16 mouse cellular contexts compared by ENCODE assay signal in the genomic region with DNA sequence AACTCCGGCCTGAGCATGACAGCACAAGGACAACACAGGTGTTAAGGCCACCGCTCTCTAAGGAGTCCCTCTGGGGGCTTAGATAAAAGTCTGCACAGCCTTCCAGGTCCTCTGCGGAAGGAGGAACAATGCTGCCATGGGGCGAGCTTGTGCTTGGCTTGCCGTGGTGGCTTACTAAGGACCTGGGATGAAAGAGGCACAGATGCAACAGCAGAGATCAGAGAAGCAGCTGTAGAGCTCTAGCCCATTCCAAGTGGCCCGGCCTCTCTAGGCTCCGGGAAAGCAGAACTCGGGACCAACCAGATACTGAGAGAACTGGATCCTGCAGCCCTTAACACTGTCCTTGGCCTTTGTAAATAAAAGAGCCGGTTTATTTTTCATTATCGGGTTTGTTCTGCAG. TPM values are rescaled to one million over a fixed set of nuclear protein-coding genes. Genes with fewer than 3 reads are reported as not detected.
DNase-seq lines count a peak whose midpoint lies in the region; ATAC-seq and TF ChIP-seq lines count a peak whose summit lies in the region.
"Had no signal": no experiment of that assay in that cellular context is flagged by ENCODE, and none has a peak within 500 bp of the region (broad histone marks: within the 10 kb centered on the region; RNA-seq: fewer than 3 reads in every experiment).

No protein-coding gene starts in this region.

- 71% methylated on average over 10 of the region's 10 CpGs for WGBS in liver, embryonic 11.5 days

- intact Hi-C loops in gastrocnemius, adult 2 months (cut with DNase I): no loop called here

- peaks cover 54% of the 10 kb centered on the region for H3K4me1 ChIP-seq in liver, embryonic 11.5 days (replicated peaks; ENCODE audit: control insufficient read depth, insufficient read depth, low read length)

- no peak for DNase-seq in gastrocnemius, adult 2 months
- DNase-seq in gastrocnemius, postnatal 4 days (ENCODE audit: low spot score in 2 of 2): no peak
- DNase-seq in layer of hippocampus, adult 2 months (ENCODE audit: low spot score in 2 of 2): no peak
- DNase-seq in layer of hippocampus, adult 11-12 months (ENCODE audit: low spot score): no peak
- DNase-seq in liver, embryonic 11.5 days (ENCODE audit: low spot score): no peak
- DNase-seq in embryo, embryonic 9.5 days (ENCODE audit: extremely low spot score): no peak
- no peak for DNase-seq in T-cell, adult 2 months (ENCODE audit: low spot score)
- DNase-seq: gastrocnemius, postnatal 14 days; layer of hippocampus, adult 9-11 months; left cerebral cortex, postnatal 4 days; lung, postnatal 10 days; right cerebral cortex, postnatal 4 days had no signal

- peak overlapping the region; percentile 53 for H3K4me2 ChIP-seq in liver, embryonic 11.5 days
- H3K4me2 ChIP-seq: embryonic facial prominence, embryonic 12.5 days; forebrain, embryonic 15.5 days; hindbrain, embryonic 15.5 days; kidney, embryonic 15.5 days had no signal

- peaks cover 28% of the 10 kb centered on the region for H3K36me3 ChIP-seq in liver, embryonic 11.5 days (ENCODE audit: control insufficient read depth, insufficient read depth, low read length)

- peak overlapping the region; percentile 54 for H3K27ac ChIP-seq in gastrocnemius, adult 2 months
- H3K27ac ChIP-seq in layer of hippocampus, adult 2 months: 0 out of 2 replicates have a peak overlapping the region, but pooled peaks have one; percentile 36
- H3K27ac ChIP-seq in liver, embryonic 11.5 days (ENCODE audit: low read depth, low read length): peak overlapping the region; percentile 73
- H3K27ac ChIP-seq: embryonic facial prominence, embryonic 12.5 days; forebrain, embryonic 15.5 days; hindbrain, embryonic 15.5 days; kidney, embryonic 15.5 days had no signal

- no peaks in the 10 kb centered on the region for H3K9me3 ChIP-seq in liver, embryonic 11.5 days (ENCODE audit: control insufficient read depth, low read length)
- H3K9me3 ChIP-seq: embryonic facial prominence, embryonic 12.5 days; forebrain, embryonic 15.5 days; hindbrain, embryonic 15.5 days; kidney, embryonic 15.5 days had no signal

- H3K4me3 ChIP-seq in gastrocnemius, adult 2 months: no peak overlapping the region
- no peak overlapping the region for H3K4me3 ChIP-seq in layer of hippocampus, adult 2 months
- H3K4me3 ChIP-seq in liver, embryonic 11.5 days (ENCODE audit: low read depth, low read length): peak overlapping the region; percentile 18; the same call in 1 of the 2 replicates
- H3K4me3 ChIP-seq: embryonic facial prominence, embryonic 12.5 days; forebrain, embryonic 15.5 days; hindbrain, embryonic 15.5 days; kidney, embryonic 15.5 days had no signal

- no peaks in the 10 kb centered on the region for H3K27me3 ChIP-seq in liver, embryonic 11.5 days (replicated peaks; ENCODE audit: control insufficient read depth, insufficient read depth, low read length)
- H3K27me3 ChIP-seq: embryonic facial prominence, embryonic 12.5 days; forebrain, embryonic 15.5 days; hindbrain, embryonic 15.5 days; kidney, embryonic 15.5 days had no signal

- ATAC-seq in liver, embryonic 11.5 days (replicated peaks; ENCODE audit: low FRiP score): no peak
- ATAC-seq: forebrain, embryonic 15.5 days had no signal

- peak overlapping the region; percentile 38 for H3K9ac ChIP-seq in liver, embryonic 11.5 days (ENCODE audit: low read depth, low read length)
- H3K9ac ChIP-seq: embryonic facial prominence, embryonic 12.5 days; forebrain, embryonic 15.5 days; hindbrain, embryonic 15.5 days; kidney, embryonic 15.5 days had no signal

- TF ChIP-seq CTCF in gastrocnemius, adult 2 months (IDR thresholded peaks at IDR 0.05): no peak
- TF ChIP-seq CTCF in layer of hippocampus, adult 2 months (conservative IDR thresholded peaks at IDR 0.05): no peak

RNA-seq across cellular contexts. Expression of a gene that starts 3.6 kb away (rescaled TPM):
- total RNA-seq in gastrocnemius, adult 2 months (2021): under 1 TPM; 0.10 to 0.17 TPM
- under 1 TPM; 0.54 to 0.81 TPM for total RNA-seq in gastrocnemius, postnatal 4 days (2021)
- 1 to 10 TPM; 2.8 to 3.8 TPM for total RNA-seq in layer of hippocampus, adult 2 months (2021)
- 0.27 and 0.53 TPM in 2 replicates for polyA plus RNA-seq in liver, embryonic 11.5 days (2014; fragmentation: Nextera tagmentation; extraction: Ambion mirVana)

RNA-seq across cellular contexts. Expression of a gene that starts 37.7 kb away (rescaled TPM):
- total RNA-seq in gastrocnemius, adult 2 months (2021): 1 to 10 TPM; 9.8 to 10.0 TPM
- 10 to 100 TPM; 10.2 to 14.8 TPM for total RNA-seq in gastrocnemius, postnatal 4 days (2021)
- 100 to 1,000 TPM in 1 of 2 experiments, 10 to 100 TPM in 1; 99.1 to 101 TPM for total RNA-seq in layer of hippocampus, adult 2 months (2021)
- 2.0 and 2.3 TPM in 2 replicates for polyA plus RNA-seq in liver, embryonic 11.5 days (2014; fragmentation: Nextera tagmentation; extraction: Ambion mirVana)

RNA-seq across cellular contexts. Expression of a gene that starts 51.5 kb away (rescaled TPM):
- total RNA-seq in gastrocnemius, adult 2 months (2021): 1 to 10 TPM; 1.7 to 2.5 TPM
- total RNA-seq in gastrocnemius, postnatal 4 days (2021): 1 to 10 TPM; 3.2 to 4.3 TPM
- total RNA-seq in layer of hippocampus, adult 2 months (2021): 1 to 10 TPM; 4.9 to 5.7 TPM
- polyA plus RNA-seq in liver, embryonic 11.5 days (2014; fragmentation: Nextera tagmentation; extraction: Ambion mirVana): 1.0 and 1.4 TPM in 2 replicates

Comparison
In these comparisons a context has a peak if more than half of its experiments do, and no peak if none do; other contexts are left out.
1. RNA of a gene that starts 37.7 kb away (total RNA-seq): 99.1 to 101 TPM in layer of hippocampus, adult 2 months; 10.2 to 14.8 TPM in gastrocnemius, postnatal 4 days and 9.8 to 10.0 TPM in gastrocnemius, adult 2 months; every median in the first group is over 4 times any median in the second.
2. Peak in every context shown above with its lines, with median percentiles within 50 percentile points of each other: H3K27ac ChIP-seq.